Mouse (Mus musculus) MEL-GATA-1-ER (cell line): ENCODE results near the gene Gm21913.
"Not testable (repeated sequence)": the region's sequence is repeated elsewhere in the genome, so short reads cannot be mapped to it uniquely, and the experiment has no call there.

Experiments
- DNase-seq: peaks from one replicate; pipeline ENCODE4 v3.0.0-alpha.2; 2012; ENCODE audit warnings: low read depth; ENCODE audit errors: extremely low read depth

Gm21913 gene

GRCm38 (mm10) chrY:74623596-74623995 lies at the start of gene Gm21913:
Gm21913 (plus strand) TSS chrY:74623896.
- DNase-seq = not testable (repeated sequence)
